Mouse (Mus musculus) neural tube, embryonic 15.5 days (tissue): ENCODE results near the gene Tsku. TPM values are rescaled to one million over a fixed set of nuclear protein-coding genes. Genes with fewer than 3 reads are reported as not detected.
A peak's percentile ranks its signal among the peaks of the same experiment; 100 is the strongest.

Experiments used
- ATAC-seq: fragments of 200-750 bp; cut with Nextera tagmentation; 2 replicates; pipeline ENCODE4 v1.8.0; 2017; ENCODE audit warnings: mild to moderate bottlenecking, moderate TSS enrichment, moderate library complexity; ENCODE audit not compliant: low FRiP score
- H3K27ac ChIP-seq: fragments of 300-500 bp; sonication (generic); replicated peaks from 2 replicates; pipeline ENCODE4 v1.5.1; 2015; ENCODE audit warnings: mild to moderate bottlenecking, inconsistent platforms
- H3K27me3 ChIP-seq: fragments of 300-500 bp; sonication (generic); replicated peaks from 2 replicates; pipeline ENCODE4 v1.6.1; 2015; ENCODE audit warnings: inconsistent platforms
- H3K36me3 ChIP-seq: fragments of 300-500 bp; sonication (generic); 2 replicates; pipeline ENCODE4 v1.6.1; 2015; ENCODE audit warnings: inconsistent platforms
- H3K4me1 ChIP-seq: fragments of 300-500 bp; sonication (generic); 2 replicates; pipeline ENCODE4 v1.6.1; 2015; ENCODE audit warnings: inconsistent platforms
- H3K4me2 ChIP-seq: fragments of 300-500 bp; sonication (generic); 2 replicates; pipeline ENCODE4 v1.6.1; 2015; ENCODE audit warnings: inconsistent platforms, mild to moderate bottlenecking, moderate library complexity
- H3K4me3 ChIP-seq: fragments of 300-500 bp; sonication (generic); replicated peaks from 2 replicates; pipeline ENCODE4 v1.5.1; 2015; ENCODE audit warnings: mild to moderate bottlenecking, inconsistent platforms
- H3K9ac ChIP-seq: fragments of 300-500 bp; sonication (generic); replicated peaks from 2 replicates; pipeline ENCODE4 v1.6.1; 2015; ENCODE audit warnings: mild to moderate bottlenecking, inconsistent platforms
- H3K9me3 ChIP-seq: fragments of 300-500 bp; sonication (generic); replicated peaks from 2 replicates; pipeline ENCODE4 v1.6.1; 2016; ENCODE audit warnings: inconsistent platforms
- WGBS: fragments of 180-500 bp; shearing (Covaris S2); methylation state at CpG from one replicate; pipeline ENCODE4 v1.1.7; 2015; ENCODE audit warnings: mixed read lengths; 5-methylcytosine and 5-hydroxymethylcytosine counted together
- polyA plus RNA-seq: library from polyadenylated mRNA; unstranded; fragments of >200 nt; fragmentation: Nextera tagmentation; extraction: Ambion mirVana; gene quantifications from 2 replicates; pipeline ENCODE4 v1.2.1, GENCODE M21; 2015

Tsku gene
- 6.3 and 7.1 TPM in 2 replicates for polyA plus RNA-seq

GRCm38 (mm10) chr7:98361063-98361652 lies at the start of gene Tsku:
TSS of gene Tsku (minus strand) at chr7:98361328.
- peak; percentile 87 for ATAC-seq
- Histone ChIP-seq H3K4me3 (peak within 1 kb of the TSS; percentile 68), H3K27ac (peak within 1 kb of the TSS; percentile 87), H3K9ac (peak within 1 kb of the TSS; percentile 68), H3K4me1 (peaks cover 36% of the 10 kb centered on the region), H3K4me2 (peak within 1 kb of the TSS; percentile 97), H3K36me3 (no peaks in the 10 kb centered on the region), H3K9me3 (no peaks in the 10 kb centered on the region), H3K27me3 (no peaks in the 10 kb centered on the region)
- WGBS: 2% methylated on average over 52 of the region's 52 CpGs

- Histone ChIP-seq H3K4me2 (no peak overlapping the region), H3K4me1 (peaks cover 17% of the 10 kb centered on the region), H3K36me3 (no peaks in the 10 kb centered on the region), H3K9me3 (no peaks in the 10 kb centered on the region), H3K27ac (no peak overlapping the region), H3K27me3 (no peaks in the 10 kb centered on the region), H3K9ac (no peak overlapping the region), H3K4me3 (no peak overlapping the region)
- WGBS: 87% methylated on average over 5 of the region's 5 CpGs
- no peak for ATAC-seq
Observed at GRCm38 (mm10) chr7:98407615-98408014, 46.5 kb upstream of the Tsku start.

- H3K9me3 ChIP-seq: no peaks in the 10 kb centered on the region
- H3K27me3 ChIP-seq: no peaks in the 10 kb centered on the region
- H3K36me3 ChIP-seq: no peaks in the 10 kb centered on the region
- H3K9ac ChIP-seq: no peak overlapping the region
- H3K27ac ChIP-seq: peak overlapping the region; percentile 41
- 53% methylated on average over 4 of the region's 4 CpGs for WGBS
- peaks cover 20% of the 10 kb centered on the region for H3K4me1 ChIP-seq
- ATAC-seq: peak; percentile 61
- no peak overlapping the region for H3K4me3 ChIP-seq
- no peak overlapping the region for H3K4me2 ChIP-seq
Observed at GRCm38 (mm10) chr7:98403996-98404395, 42.9 kb upstream of the Tsku start.

- H3K4me3 ChIP-seq: no peak overlapping the region
- H3K4me1 ChIP-seq: peaks cover 20% of the 10 kb centered on the region
- peak; percentile 31; the same call in 1 of the 2 replicates for ATAC-seq
- no peaks in the 10 kb centered on the region for H3K27me3 ChIP-seq
- no peak overlapping the region for H3K9ac ChIP-seq
- H3K27ac ChIP-seq: no peak overlapping the region
- WGBS: 45% methylated on average over 15 of the region's 15 CpGs
- H3K9me3 ChIP-seq: no peaks in the 10 kb centered on the region
- H3K4me2 ChIP-seq: no peak overlapping the region
- no peaks in the 10 kb centered on the region for H3K36me3 ChIP-seq
Observed at GRCm38 (mm10) chr7:98402582-98403574, 41.8 kb upstream of the Tsku start.

- 89% methylated on average over 8 of the region's 8 CpGs for WGBS
- no peak overlapping the region for H3K9ac ChIP-seq
- H3K9me3 ChIP-seq: no peaks in the 10 kb centered on the region
- H3K27me3 ChIP-seq: no peaks in the 10 kb centered on the region
- H3K27ac ChIP-seq: no peak overlapping the region
- H3K4me1 ChIP-seq: peaks cover 20% of the 10 kb centered on the region
- no peak for ATAC-seq
- H3K4me3 ChIP-seq: no peak overlapping the region
- H3K36me3 ChIP-seq: no peaks in the 10 kb centered on the region
- H3K4me2 ChIP-seq: no peak overlapping the region
Observed at GRCm38 (mm10) chr7:98392466-98393201, 31.5 kb upstream of the Tsku start.

GRCm38 (mm10) chr7:98391351-98391936 lies 30.3 kb upstream of the Tsku start:
- H3K4me3 ChIP-seq: no peak overlapping the region
- H3K4me1 ChIP-seq: peaks cover 20% of the 10 kb centered on the region
- H3K36me3 ChIP-seq: no peaks in the 10 kb centered on the region
- no peak overlapping the region for H3K4me2 ChIP-seq
- H3K27ac ChIP-seq: no peak overlapping the region
- H3K9ac ChIP-seq: no peak overlapping the region
- WGBS: 68% methylated on average over 7 of the region's 7 CpGs
- ATAC-seq: no peak
- no peaks in the 10 kb centered on the region for H3K9me3 ChIP-seq
- no peaks in the 10 kb centered on the region for H3K27me3 ChIP-seq

GRCm38 (mm10) chr7:98390486-98390885 lies 29.4 kb upstream of the Tsku start:
- Histone ChIP-seq H3K4me3 (no peak overlapping the region), H3K27ac (no peak overlapping the region), H3K4me1 (peaks cover 20% of the 10 kb centered on the region), H3K36me3 (no peaks in the 10 kb centered on the region), H3K27me3 (no peaks in the 10 kb centered on the region), H3K4me2 (no peak overlapping the region), H3K9ac (no peak overlapping the region), H3K9me3 (no peaks in the 10 kb centered on the region)
- WGBS: 85% methylated on average over 2 of the region's 2 CpGs
- ATAC-seq: no peak

GRCm38 (mm10) chr7:98389656-98390055 lies 28.5 kb upstream of the Tsku start:
- no peaks in the 10 kb centered on the region for H3K36me3 ChIP-seq
- H3K9ac ChIP-seq: no peak overlapping the region
- H3K9me3 ChIP-seq: no peaks in the 10 kb centered on the region
- ATAC-seq: no peak
- no peaks in the 10 kb centered on the region for H3K27me3 ChIP-seq
- H3K4me3 ChIP-seq: no peak overlapping the region
- WGBS: 88% methylated on average over 9 of the region's 9 CpGs
- no peak overlapping the region for H3K4me2 ChIP-seq
- peaks cover 20% of the 10 kb centered on the region for H3K4me1 ChIP-seq
- H3K27ac ChIP-seq: no peak overlapping the region

- Histone ChIP-seq H3K36me3 (no peaks in the 10 kb centered on the region), H3K9ac (no peak overlapping the region), H3K27me3 (no peaks in the 10 kb centered on the region), H3K27ac (no peak overlapping the region), H3K9me3 (no peaks in the 10 kb centered on the region), H3K4me2 (no peak overlapping the region), H3K4me3 (no peak overlapping the region), H3K4me1 (peaks cover 20% of the 10 kb centered on the region)
- 0 out of 2 replicates have a peak, but pooled peaks have one; percentile 42 for ATAC-seq
- 61% methylated on average over 12 of the region's 12 CpGs for WGBS
Observed at GRCm38 (mm10) chr7:98388881-98389501, 27.9 kb upstream of the Tsku start.

- H3K4me1 ChIP-seq: peaks cover 20% of the 10 kb centered on the region
- ATAC-seq: no peak
- H3K4me3 ChIP-seq: no peak overlapping the region
- no peak overlapping the region for H3K9ac ChIP-seq
- no peak overlapping the region for H3K4me2 ChIP-seq
- H3K27me3 ChIP-seq: no peaks in the 10 kb centered on the region
- no peaks in the 10 kb centered on the region for H3K9me3 ChIP-seq
- no peak overlapping the region for H3K27ac ChIP-seq
- WGBS: 85% methylated on average over 7 of the region's 7 CpGs
- no peaks in the 10 kb centered on the region for H3K36me3 ChIP-seq
Observed at GRCm38 (mm10) chr7:98387201-98387600, 26.1 kb upstream of the Tsku start.

GRCm38 (mm10) chr7:98385168-98385567 lies 24.0 kb upstream of the Tsku start:
- no peak overlapping the region for H3K4me2 ChIP-seq
- 80% methylated on average over 1 of the region's 1 CpGs for WGBS

More at GRCm38 (mm10) chr7:98385168-98385567, 24.0 kb upstream of the Tsku start:
- Histone ChIP-seq H3K4me1 (peaks cover 13% of the 10 kb centered on the region; the same call in 1 of the 2 replicates), H3K9ac (no peak overlapping the region), H3K36me3 (no peaks in the 10 kb centered on the region), H3K27me3 (no peaks in the 10 kb centered on the region), H3K9me3 (no peaks in the 10 kb centered on the region), H3K4me3 (no peak overlapping the region), H3K27ac (no peak overlapping the region)
- ATAC-seq: no peak
